Mouse (Mus musculus) erythroblast, embryonic 14.5 days (primary cell): ENCODE results near the gene Harbi1.

Experiments used
- GATA1 ChIP-seq: IDR thresholded peaks from 2 replicates; pipeline ENCODE4 v1.6.1; 2012; ENCODE audit warnings: low read length, inconsistent platforms, mixed read lengths
- TAL1 ChIP-seq: IDR thresholded peaks from 3 replicates; pipeline ENCODE4 v1.6.1; 2012; ENCODE audit warnings: low read length, inconsistent platforms, mixed read lengths

GRCm38 (mm10) chr2:91724716-91725115, 14.1 kb downstream of the Harbi1 start:
- TF ChIP-seq GATA1: no peak
- TF ChIP-seq TAL1: no peak
